Mouse (Mus musculus): Measurements from ENCODE around the gene Fstl4.

The Fstl4 gene

DNA sequence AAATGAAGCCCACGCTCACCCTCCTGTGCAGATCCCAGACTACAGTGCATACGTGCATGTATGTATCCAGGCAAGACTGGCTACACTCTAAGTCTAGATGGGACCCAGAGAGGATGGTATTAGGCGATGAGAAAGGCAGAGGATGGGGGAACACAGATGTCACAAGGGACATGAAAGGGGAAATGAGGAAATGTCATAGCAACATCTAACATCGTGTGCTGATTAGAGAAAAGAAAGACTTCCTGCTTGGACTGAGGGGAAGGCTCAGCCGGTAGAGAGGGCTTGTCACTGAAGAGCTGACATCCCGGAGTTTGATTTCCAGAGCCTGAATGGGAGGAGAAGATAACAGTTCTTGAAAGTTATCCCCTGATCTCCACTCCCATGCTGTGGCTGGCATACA lies 150.0 kb downstream of the Fstl4 start:
- no peak for DNase-seq (ENCODE audit: low read depth)

DNA sequence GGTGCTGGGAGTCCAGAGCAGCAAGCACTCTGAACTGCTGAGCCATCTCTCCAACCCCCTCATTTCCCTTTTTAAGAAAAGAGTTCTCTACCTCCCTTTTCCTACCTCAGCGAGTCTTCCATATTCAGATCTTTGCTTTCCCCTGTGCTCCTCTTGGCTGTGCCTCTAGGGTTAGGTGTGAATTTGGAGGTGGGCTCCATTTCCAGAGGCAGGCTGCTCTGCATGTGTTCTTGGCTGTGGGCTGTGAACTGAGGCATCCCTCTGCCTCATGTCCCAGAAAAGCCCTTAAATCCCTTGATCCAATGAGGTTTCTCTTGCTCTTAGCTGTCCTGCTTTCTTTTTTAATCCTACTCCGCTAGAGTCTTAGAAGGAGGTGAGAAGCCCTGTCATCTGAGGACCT lies 151.2 kb downstream of the Fstl4 start:
- DNase-seq (ENCODE audit: low read depth), result no peak

DNA sequence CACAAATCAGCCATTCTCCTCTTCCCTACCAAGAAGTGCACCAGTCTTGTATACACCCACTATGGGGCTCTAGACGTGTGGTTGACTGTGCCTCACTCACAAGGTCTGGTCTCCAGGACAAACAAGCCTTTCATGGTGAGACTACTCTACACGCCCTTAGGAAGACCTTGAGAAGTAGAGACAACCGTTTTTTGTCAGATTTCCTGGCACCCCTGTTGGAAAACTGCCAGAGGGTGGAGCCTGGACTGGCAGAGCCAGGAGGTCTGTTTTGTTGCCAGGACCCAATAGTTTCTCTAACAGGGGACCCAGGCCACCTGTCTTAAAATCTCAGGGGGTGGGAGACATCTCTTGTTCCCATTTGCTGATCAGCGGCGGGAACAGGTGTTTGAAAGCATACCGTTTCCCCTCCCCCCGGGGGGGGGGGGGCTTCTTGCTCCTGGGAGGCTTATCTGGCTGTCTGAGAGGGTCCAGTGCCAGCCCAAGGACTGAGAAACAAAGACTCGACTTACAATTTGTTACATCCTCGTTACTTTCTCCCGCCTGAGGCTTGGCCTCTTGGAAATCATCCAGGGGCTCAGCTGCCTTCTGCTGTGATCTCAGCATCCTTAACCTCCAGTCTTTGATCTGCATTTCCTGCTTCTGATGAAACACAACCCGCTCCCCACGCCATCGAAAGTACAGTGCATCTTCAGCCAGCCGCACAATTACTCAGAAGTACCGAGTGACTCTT lies 155.0 kb downstream of the Fstl4 start:
- DNase-seq (ENCODE audit: low read depth), result peak; percentile 29

DNA sequence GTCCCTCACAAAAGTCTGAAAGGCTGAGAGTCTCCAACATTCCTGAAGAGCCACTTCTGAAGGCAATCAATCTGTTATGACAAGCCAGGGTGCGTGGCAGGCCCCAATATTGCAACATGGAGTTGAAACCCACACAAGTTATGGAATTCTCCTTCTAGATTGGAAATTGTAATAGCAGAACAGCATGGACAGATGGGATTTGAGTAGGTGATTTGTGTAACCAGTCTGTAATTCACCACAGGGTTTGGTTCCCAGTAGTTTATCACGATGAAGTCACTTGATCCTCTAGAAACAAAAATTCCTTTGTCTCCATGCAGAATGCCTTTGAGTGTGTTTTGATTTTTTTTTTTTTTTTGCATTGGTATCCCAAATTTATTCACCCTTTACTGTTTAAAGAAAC lies 159.8 kb downstream of the Fstl4 start:
- DNase-seq (ENCODE audit: low read depth), result no peak

DNA sequence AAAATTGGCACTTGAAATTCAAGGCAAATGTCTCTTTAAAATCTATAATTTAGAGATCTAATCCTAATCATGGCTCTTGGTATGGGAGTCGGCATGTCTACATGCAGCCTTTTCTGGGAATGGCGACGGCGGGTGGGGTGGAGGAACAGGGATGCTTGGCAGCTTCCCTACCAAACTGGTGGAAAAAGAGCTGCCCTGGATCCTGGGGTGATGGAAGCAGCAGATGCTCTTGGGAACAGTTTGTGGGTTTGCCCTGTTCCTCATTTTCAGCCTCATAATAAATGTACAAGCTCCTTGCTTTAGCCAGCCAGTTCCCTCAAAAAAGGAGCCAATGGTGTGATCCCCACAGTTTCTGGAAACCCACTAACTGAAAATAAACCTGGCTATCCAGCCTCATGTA lies 163.9 kb downstream of the Fstl4 start:
- no peak for DNase-seq (ENCODE audit: low read depth)

DNA sequence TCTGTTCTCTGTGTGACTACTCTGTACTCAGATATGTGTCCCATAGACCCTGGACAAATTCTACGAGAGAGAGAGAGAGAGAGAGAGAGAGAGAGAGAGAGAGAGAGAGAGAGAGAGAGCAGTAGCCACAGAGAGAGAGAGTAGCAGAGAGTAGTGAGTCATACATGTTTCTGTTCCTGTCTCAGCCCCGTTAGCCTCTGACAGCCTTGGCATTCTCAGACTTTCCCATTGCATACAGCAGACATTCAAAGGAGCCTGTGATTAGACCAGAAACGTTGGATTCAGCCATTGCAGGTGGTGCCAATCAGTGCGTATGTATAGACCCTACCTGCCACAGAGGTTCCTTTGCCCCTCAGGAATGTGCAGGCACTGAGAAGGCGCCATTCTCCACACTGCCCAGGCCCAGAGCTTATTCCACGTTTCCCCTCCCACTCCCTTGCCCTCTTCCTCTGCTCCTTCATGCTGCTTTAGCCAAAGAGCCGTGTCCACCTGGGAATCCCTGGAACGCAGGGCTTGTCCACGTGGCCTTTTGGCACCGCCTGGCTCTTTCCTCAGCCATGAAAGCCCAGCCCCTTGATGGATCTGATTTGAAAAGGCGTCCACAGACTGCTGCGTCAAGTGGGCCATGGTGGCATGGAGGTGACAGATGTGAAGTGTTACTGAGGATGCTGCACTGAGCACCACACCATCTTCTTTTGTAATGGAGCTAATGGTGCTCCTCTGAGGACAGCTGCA lies 175.1 kb downstream of the Fstl4 start:
- no peak for DNase-seq (ENCODE audit: low read depth)

DNA sequence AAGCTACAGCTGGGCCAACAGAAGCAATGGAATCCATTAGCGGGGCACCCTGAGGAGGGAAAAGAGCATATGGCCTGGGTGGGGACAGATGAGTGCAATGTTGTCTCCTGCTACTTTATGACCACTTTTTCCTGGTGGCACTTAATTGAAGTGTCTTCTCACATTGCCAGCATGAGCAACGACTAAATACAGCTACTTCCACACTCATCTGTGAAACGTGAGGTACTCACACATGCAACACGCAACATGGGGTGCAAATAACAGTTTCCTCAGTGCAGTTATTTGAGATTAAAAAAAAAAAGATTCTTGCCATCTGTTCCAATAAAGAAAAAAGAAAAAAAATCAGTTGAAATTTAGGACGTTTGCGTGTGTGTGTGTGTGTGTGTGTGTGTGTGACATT lies 178.5 kb downstream of the Fstl4 start:
- no peak for DNase-seq (ENCODE audit: low read depth)

DNA sequence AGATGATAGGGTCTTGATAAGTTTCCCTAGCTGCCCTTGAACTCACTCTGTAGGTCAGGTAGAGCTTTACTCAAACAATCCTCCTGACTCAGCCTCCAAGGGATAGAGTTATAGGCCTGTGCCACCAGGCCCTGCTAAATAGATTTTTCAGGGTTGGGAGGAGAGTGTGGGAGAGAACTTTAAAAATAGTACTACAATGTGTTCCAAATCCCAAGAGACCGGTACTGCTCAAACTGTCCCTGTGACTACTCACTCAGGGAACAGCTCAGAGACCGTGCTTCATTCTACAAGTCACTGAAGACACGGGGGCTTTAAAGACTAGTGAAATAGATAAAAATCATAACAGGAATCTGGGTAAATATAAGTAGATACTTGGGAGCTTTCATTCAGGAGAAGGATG lies 190.6 kb downstream of the Fstl4 start:
- no peak for DNase-seq (ENCODE audit: low read depth)

DNA sequence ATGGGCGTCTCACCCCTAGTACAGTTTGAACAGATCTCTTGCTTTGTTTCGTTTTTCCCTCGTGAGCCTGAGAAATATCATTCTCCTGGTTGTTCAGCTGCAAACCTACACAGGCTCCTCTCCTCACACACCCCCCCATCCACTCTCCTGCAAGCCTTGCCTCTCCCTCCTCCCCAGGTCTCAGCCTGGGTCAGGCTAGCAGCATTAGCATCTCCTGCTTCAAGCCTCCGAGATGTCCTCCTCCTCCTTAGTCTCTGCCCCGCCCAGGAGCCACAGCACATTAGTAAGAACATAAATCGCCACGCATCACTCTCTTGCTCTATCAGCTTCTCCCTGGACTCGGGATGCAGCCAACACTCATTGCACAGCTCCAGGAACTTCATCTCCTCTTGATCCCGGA lies 204.4 kb downstream of the Fstl4 start:
- no peak for DNase-seq (ENCODE audit: low read depth)

DNA sequence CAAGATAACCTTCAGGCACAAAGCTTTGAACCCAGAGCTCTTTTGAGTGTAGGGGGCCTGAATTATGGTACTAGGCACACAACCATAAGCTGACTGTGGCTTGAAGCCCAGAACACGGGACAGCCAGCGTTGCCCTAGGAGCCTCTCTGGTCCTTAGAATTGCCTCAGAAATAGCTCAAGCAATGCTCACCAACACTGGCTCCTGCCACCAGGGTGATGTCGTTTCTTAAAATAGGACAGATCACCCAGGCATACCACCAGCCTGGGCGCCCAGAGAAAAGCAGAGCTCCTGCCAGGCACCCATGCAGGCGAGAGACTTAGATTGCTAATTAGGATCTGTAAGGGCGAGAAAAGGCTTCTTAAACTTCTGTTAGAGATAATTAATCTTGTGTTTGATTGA lies 206.0 kb downstream of the Fstl4 start:
- DNase-seq (ENCODE audit: low read depth), result no peak

DNA sequence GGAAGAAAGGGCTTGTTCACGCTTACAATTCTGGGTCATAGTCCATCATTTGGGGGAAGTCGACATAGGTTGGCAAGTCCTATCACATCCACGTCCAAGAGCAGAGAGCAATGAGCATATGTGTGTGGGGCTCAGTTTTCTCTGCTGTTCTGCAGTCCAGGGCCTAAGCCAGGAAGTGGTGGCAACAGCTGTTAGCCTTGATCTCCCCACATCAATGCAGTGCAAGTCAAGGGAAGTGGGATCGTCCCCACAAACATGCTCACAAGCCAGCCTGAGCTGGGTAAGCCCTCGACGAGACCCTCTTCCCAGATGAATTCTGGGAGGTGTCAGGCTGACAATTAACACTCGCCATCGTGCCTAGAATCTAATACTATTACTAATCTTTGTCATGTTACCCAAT lies 222.6 kb downstream of the Fstl4 start:
- DNase-seq (ENCODE audit: low read depth), result no peak

DNA sequence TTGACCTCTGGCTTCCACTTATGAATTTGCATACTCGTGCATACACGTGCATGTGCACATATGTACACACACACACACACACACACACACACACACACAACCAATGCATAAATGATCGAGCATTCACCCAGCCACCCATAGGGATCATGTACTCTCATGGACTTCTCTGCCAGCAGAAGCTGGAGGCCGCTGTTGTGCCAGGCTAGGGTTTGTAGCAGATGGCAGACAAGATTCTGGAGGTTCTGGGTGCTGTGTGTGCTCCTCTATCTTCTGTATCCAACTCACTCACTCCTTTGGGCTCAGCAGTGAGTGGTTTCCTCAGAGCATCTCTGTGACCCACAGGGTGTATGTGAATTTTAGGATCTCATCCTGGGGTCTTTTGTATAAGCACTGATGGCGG lies 230.3 kb downstream of the Fstl4 start:
- no peak for DNase-seq (ENCODE audit: low read depth)

DNA sequence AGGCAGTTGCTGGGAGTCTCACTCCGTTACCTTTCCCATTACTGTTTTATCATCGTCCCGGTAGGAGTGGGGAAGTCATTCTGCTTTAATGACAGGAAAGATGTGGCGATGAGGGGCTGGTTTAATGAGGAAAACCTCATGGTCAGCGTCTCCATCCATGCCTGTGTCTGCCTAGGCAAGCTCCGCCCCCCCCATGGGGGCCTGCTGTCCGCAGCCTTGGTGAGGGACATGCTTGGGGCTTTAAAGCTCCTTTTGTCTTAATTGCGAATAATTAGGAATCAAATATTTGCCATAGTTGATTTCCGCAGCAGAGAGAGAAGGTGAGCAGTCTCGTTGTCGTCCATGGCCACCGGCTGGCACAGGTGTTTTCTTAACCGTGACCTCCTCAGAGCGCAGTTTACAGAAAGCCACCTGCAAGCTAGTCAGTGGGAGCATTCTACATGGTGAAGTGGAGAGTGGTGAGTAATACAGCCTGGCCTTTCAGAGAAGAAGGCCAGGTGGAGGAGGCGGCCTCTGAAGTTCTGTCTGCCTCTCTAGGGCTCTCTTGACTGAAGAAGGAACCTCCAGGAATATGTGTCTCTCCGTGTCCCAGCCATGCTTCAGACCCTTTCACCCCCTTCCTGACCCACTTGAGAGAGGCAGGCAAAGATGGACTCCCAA lies 232.1 kb downstream of the Fstl4 start:
- no peak for DNase-seq (ENCODE audit: low read depth)

DNA sequence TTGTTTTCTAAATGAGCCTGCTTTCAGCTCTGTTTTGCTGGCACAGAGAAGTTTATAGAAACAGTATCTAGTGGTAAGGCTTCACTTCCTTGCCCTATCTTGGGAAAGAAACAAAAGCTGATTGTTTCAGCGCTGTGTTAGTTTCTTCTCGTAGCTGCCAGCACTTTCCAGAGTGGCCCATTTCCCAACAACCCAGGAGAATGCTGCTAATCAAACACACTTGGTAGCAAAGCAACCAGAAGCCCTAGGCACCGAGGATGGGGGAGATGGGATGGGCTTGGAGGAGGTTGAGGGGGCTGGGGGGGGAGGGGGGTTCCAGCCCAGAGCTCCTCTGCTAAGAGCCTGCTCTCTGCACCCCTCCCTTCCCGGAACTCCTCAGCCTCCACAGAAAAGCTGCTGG lies 233.0 kb downstream of the Fstl4 start:
- no peak for DNase-seq (ENCODE audit: low read depth)

DNA sequence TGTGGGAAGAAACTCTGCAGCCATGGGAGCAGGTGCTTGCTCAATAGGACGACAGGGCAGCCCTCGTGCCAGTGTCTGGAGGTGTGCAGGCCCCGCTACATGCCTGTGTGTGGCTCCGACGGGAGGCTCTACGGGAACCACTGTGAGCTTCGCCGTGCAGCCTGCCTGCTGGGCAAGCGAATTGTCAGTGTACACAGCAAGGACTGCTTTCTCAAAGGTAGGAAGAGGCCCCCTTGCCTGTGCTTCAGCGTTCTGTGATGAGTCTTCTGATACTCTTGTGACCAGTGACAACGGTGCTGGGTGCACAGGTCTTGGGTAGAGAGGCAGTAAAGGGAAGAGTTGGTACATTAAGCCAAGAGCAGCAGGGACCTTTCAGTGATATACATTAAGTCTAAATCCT lies 235.8 kb downstream of the Fstl4 start:
- no peak for DNase-seq (ENCODE audit: low read depth)

DNA sequence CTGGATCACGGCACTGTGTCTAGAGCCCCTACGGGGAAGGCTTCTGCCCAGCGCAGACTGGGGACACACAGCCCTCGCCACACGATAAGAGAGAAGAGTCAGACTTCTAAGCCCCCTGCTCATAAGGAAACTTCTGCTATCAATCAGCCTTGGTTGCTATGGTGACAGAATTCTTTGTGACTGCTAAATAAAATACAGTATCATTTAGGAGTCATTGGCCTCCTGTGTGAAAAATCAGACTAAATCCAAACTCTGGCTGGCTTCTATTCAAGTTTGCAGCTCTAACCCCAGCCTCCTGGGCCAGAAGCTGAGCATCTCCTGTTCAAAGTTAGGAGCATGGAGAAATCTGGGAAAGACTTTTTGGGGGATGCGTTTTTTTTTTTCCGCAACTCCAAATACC lies 238.9 kb downstream of the Fstl4 start:
- DNase-seq (ENCODE audit: low read depth), result no peak

DNA sequence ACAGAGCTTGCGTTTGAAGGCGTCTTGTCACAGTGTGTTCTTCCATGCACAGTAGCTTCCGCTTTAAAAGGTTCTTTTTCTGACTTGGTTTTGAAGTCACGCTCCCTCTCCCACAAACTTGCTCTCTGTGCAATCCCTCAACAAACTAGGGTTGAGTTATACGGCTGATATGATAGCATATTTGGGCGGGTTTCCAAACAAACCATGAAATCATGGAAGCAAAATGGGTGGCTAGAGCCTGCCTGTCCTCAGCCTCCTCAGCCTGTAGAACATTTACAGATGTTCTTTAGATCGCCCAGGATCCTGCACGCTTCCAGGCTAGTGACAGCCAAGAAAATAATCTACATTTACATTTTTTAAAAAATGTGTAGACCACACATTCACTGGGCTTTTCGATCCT lies 239.4 kb downstream of the Fstl4 start:
- no peak for DNase-seq (ENCODE audit: low read depth)

DNA sequence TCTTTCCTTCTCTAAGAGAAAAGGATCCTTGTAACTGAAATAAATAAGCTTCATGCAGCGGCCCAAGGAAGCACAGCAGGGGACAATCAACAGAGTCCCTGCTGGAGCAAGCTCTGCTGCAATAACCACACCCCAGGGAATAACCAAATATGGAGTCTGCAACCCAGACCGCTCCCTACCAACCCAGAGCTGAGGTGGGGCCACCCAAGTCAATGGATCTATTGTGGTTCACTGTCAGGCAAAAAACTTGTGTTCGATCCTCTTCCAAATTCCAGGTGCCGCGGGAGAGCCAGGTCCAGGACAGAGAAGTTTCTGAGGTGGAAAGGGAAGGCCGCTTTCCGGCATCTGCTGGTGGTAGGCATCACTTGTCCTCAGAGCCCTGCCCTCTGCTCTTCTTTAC lies 245.2 kb downstream of the Fstl4 start:
- no peak for DNase-seq (ENCODE audit: low read depth)

DNA sequence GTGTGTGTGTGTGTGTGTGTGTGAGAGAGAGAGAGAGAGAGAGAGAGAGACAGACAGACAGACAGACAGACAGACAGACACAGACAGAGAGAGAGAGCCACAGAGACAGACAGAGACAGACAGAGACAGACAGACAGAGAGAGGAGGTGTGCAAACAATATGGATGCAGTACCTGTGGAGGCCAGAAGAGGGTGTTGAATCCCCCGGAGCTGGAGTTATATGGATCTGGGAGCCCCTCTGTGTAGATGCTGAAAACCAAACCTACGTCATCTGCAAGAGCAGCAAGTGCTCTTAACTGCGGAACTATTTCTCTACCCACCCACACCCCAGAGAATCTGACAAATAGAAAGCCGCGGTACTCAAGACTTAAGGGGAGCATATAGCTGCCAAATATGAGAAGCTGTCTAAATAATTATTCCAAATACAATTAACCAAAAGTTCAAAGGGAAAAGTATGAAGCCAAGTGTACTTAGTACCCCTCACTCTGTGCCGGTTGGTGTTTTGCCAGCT lies 247.6 kb downstream of the Fstl4 start:
- DNase-seq (ENCODE audit: low read depth), result no peak

DNA sequence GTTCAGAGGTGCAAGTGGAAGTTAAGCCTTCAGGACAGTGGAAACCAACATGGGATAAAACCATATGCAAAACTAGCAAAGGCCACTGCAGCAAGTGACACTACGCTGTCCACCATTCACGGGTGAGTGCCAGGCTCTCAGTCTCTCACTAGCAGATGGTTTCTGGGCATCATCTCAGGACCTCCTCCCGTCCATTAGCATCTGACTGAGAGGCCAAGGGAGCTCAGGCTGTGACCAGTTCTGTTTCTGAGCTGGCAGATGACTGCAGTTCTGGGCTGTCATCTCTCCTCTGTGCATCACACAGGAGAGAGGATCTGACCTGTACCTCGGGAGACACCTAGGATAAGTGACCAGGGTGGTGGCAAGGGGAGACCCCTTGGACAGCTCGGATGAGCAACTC lies 249.5 kb downstream of the Fstl4 start:
- DNase-seq (ENCODE audit: low read depth), result no peak

DNA sequence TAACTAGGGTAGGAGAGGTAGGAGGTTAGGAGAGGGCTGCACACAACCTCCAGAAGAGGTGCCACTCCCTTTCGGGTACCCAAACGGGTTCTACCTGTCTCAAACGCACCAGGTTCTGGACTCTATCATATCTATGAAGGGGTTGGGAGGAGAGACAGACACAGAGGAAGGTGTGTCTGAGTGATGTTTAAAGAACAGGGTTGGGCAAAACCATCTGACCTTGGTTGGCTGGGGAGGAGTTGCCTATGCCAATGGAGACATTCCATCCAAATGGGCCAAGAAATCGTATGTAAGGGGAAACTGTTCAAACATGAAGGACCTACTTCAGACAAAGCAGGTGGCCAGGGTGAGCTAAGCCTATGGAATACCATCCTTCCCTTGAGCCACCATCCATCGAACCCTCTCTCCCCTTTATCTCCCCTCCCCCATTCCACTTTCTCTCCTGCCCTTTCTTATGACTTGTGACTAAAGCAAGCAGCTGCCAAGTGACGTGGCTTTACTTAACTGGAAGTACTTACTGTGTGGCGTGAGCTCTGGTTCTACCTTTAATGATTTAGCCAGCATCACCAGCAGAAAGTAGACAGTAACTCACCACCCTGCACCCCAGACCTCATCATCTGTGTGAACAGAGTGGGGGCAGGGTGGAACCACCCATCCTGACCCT lies 252.1 kb downstream of the Fstl4 start:
- no peak for DNase-seq (ENCODE audit: low read depth)

DNA sequence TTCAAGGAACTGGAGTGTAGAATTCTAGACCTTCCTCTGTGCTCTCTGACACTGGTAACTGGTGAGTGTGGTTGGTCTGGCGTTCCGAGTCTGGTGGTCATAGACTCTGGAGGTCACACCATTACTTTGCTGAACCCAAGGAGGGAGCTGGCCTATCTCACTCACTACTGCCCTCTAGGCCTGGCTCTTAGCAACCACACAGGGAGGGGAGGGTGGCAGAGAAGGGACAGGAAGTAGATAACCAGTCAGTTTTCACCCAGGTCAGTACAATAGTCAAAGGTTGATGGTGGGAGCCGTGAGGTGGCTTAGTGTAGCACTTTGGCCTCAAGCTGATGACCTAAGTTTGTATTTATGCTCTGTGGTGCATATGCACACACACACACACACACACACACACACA lies 255.1 kb downstream of the Fstl4 start:
- DNase-seq (ENCODE audit: low read depth), result peak; percentile 1

DNA sequence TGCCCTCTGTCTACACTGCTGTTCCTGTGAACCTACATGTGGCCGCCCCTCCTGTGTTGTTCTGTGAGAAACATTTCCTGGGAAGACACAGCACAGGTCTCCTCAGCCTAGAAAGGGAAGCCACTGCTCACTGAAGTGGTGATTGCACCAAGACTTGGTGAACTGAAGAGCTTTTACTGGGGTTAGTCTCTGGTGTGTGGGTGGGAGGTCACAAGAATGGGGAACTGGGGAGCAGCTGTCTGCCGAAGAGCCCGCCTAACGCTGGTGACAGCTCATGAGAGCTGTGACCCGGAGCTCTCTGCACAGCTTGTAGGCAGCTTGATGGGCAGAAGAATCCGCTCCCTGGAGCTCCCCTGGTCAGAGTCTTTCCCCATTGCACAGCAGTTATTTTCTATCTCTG lies 260.0 kb downstream of the Fstl4 start:
- no peak for DNase-seq (ENCODE audit: low read depth)

All from induced T-regulatory cell, adult 2 months (primary cell).